Mouse (Mus musculus) frontal cortex, postnatal 14 days (tissue): ENCODE results near the gene Mup1.
"Not testable (repeated sequence)": the region's sequence is repeated elsewhere in the genome, so short reads cannot be mapped to it uniquely, and the experiment has no call there.

Experiments
- DNase-seq, 2 experiments: peaks; one replicate each; pipeline ENCODE4 v3.0.0; 2022; ENCODE audit warnings: low spot score in 2 of 2

The Mup1 gene

GRCm38 (mm10) chr4:60501860-60502259, at the start of gene Mup1:
TSS of gene Mup1 (minus strand) at chr4:60501960.
- DNase-seq, result not testable (repeated sequence)
